Mouse (Mus musculus): ENCODE measurements at regions not wholly inside any gene's neighbourhood (a gene's known extent, or its start where the extent isn't known, plus 50 kb on each side); places are given as distances from the start of the nearest gene placed in this dataset.

GRCm38 (mm10) chr3:139890186-139890585 lies 684.7 kb downstream of the Stpg2 start:
- Histone ChIP-seq H3ac (ENCODE audit: control insufficient read depth, insufficient read length) (no peak overlapping the region), H3K4me2 (ENCODE audit: low read depth) (no peak overlapping the region), H3K79me2 (ENCODE audit: control insufficient read depth, insufficient read depth) (no peaks in the 10 kb centered on the region), H3K36me3 (ENCODE audit: control insufficient read depth, insufficient read depth) (no peaks in the 10 kb centered on the region), H3K27me3 (ENCODE audit: control insufficient read depth, insufficient read depth, insufficient read length) (no peaks in the 10 kb centered on the region), H3K4me3 (no peak overlapping the region)
- TF ChIP-seq TCF3 (IDR thresholded peaks at IDR 0.05; ENCODE audit: insufficient read length, low read depth) (no peak), E2F4 (IDR thresholded peaks at IDR 0.05; ENCODE audit: insufficient read depth) (no peak), POLR2AphosphoS2 (IDR thresholded peaks at IDR 0.05; ENCODE audit: insufficient read length, low read depth) (no peak), MAX (IDR thresholded peaks at IDR 0.05; ENCODE audit: low read depth) (no peak), TCF12 (IDR thresholded peaks at IDR 0.05; ENCODE audit: insufficient read depth, poor library complexity, severe bottlenecking) (no peak)

- no peak overlapping the region for H3ac ChIP-seq (ENCODE audit: control insufficient read depth, insufficient read length)
- TF ChIP-seq MAX (IDR thresholded peaks at IDR 0.05; ENCODE audit: low read depth) (no peak), TCF12 (IDR thresholded peaks at IDR 0.05; ENCODE audit: insufficient read depth, poor library complexity, severe bottlenecking) (no peak), CEBPB (IDR thresholded peaks at IDR 0.05; ENCODE audit: insufficient read depth, poor library complexity, severe bottlenecking) (no peak), MYOD1 (IDR thresholded peaks at IDR 0.05; ENCODE audit: control insufficient read depth in 1 of 3, insufficient read length in 2 of 3, low read depth in 2 of 3) (no peak), USF1 (IDR thresholded peaks at IDR 0.05; ENCODE audit: low read depth) (no peak), POLR2AphosphoS2 (IDR thresholded peaks at IDR 0.05; ENCODE audit: insufficient read length, low read depth) (no peak), POLR2A (IDR thresholded peaks at IDR 0.05; ENCODE audit: insufficient read length, low read depth) (no peak), SRF (IDR thresholded peaks at IDR 0.05; ENCODE audit: control insufficient read depth, insufficient read length, low read depth) (no peak), E2F4 (IDR thresholded peaks at IDR 0.05; ENCODE audit: insufficient read depth) (no peak), MYOG (IDR thresholded peaks at IDR 0.05; ENCODE audit: control insufficient read depth in 1 of 3, insufficient read depth in 1 of 3, insufficient read length in 2 of 3, low read depth in 2 of 3) (no peak), REST (IDR thresholded peaks at IDR 0.05; ENCODE audit: insufficient read depth, insufficient read length) (no peak), TCF3 (IDR thresholded peaks at IDR 0.05; ENCODE audit: insufficient read length, low read depth) (no peak)
- H3K79me2 ChIP-seq (ENCODE audit: control insufficient read depth, insufficient read depth), result no peaks in the 10 kb centered on the region
- no peaks in the 10 kb centered on the region for H3K36me3 ChIP-seq (ENCODE audit: control insufficient read depth, insufficient read depth)
- H3K27me3 ChIP-seq (ENCODE audit: control insufficient read depth, insufficient read depth, insufficient read length), result no peaks in the 10 kb centered on the region
- H3K4me3 ChIP-seq, result no peak overlapping the region
- H3K4me2 ChIP-seq (ENCODE audit: low read depth), result no peak overlapping the region
Measured at GRCm38 (mm10) chr3:139897894-139898293, 692.4 kb downstream of the Stpg2 start.

- Histone ChIP-seq H3K27me3 (ENCODE audit: control insufficient read depth, insufficient read depth, insufficient read length) (no peaks in the 10 kb centered on the region), H3K79me2 (ENCODE audit: control insufficient read depth, insufficient read depth) (no peaks in the 10 kb centered on the region), H3K4me2 (ENCODE audit: low read depth) (no peak overlapping the region), H3K4me3 (no peak overlapping the region), H3ac (ENCODE audit: control insufficient read depth, insufficient read length) (no peak overlapping the region), H3K36me3 (ENCODE audit: control insufficient read depth, insufficient read depth) (no peaks in the 10 kb centered on the region)
- no peak for TF ChIP-seq USF1 (IDR thresholded peaks at IDR 0.05; ENCODE audit: low read depth)
- no peak for TF ChIP-seq SRF (IDR thresholded peaks at IDR 0.05; ENCODE audit: control insufficient read depth, insufficient read length, low read depth)
- TF ChIP-seq TCF3 (IDR thresholded peaks at IDR 0.05; ENCODE audit: insufficient read length, low read depth), result no peak
- no peak for TF ChIP-seq E2F4 (IDR thresholded peaks at IDR 0.05; ENCODE audit: insufficient read depth)
- TF ChIP-seq TCF12 (IDR thresholded peaks at IDR 0.05; ENCODE audit: insufficient read depth, poor library complexity, severe bottlenecking), result no peak
- no peak for TF ChIP-seq MAX (IDR thresholded peaks at IDR 0.05; ENCODE audit: low read depth)
- TF ChIP-seq POLR2A (IDR thresholded peaks at IDR 0.05; ENCODE audit: insufficient read length, low read depth), result no peak
- no peak for TF ChIP-seq REST (IDR thresholded peaks at IDR 0.05; ENCODE audit: insufficient read depth, insufficient read length)
- TF ChIP-seq MYOG (IDR thresholded peaks at IDR 0.05; ENCODE audit: control insufficient read depth in 1 of 3, insufficient read depth in 1 of 3, insufficient read length in 2 of 3, low read depth in 2 of 3), result no peak
- TF ChIP-seq POLR2AphosphoS2 (IDR thresholded peaks at IDR 0.05; ENCODE audit: insufficient read length, low read depth), result no peak
- no peak for TF ChIP-seq MYOD1 (IDR thresholded peaks at IDR 0.05; ENCODE audit: control insufficient read depth in 1 of 3, insufficient read length in 2 of 3, low read depth in 2 of 3)
Measured at GRCm38 (mm10) chr3:139899213-139899612, 693.7 kb downstream of the Stpg2 start.

- Histone ChIP-seq H3K27me3 (ENCODE audit: control insufficient read depth, insufficient read depth, insufficient read length) (no peaks in the 10 kb centered on the region), H3K36me3 (ENCODE audit: control insufficient read depth, insufficient read depth) (no peaks in the 10 kb centered on the region), H3ac (ENCODE audit: control insufficient read depth, insufficient read length) (no peak overlapping the region), H3K4me2 (ENCODE audit: low read depth) (no peak overlapping the region), H3K79me2 (ENCODE audit: control insufficient read depth, insufficient read depth) (no peaks in the 10 kb centered on the region), H3K4me3 (no peak overlapping the region)
- TF ChIP-seq POLR2AphosphoS2 (IDR thresholded peaks at IDR 0.05; ENCODE audit: insufficient read length, low read depth), result no peak
- TF ChIP-seq TCF12 (IDR thresholded peaks at IDR 0.05; ENCODE audit: insufficient read depth, poor library complexity, severe bottlenecking), result no peak
- no peak for TF ChIP-seq MYOG (IDR thresholded peaks at IDR 0.05; ENCODE audit: control insufficient read depth in 1 of 3, insufficient read depth in 1 of 3, insufficient read length in 2 of 3, low read depth in 2 of 3)
- no peak for TF ChIP-seq MAX (IDR thresholded peaks at IDR 0.05; ENCODE audit: low read depth)
- no peak for TF ChIP-seq USF1 (IDR thresholded peaks at IDR 0.05; ENCODE audit: low read depth)
- no peak for TF ChIP-seq TCF3 (IDR thresholded peaks at IDR 0.05; ENCODE audit: insufficient read length, low read depth)
- no peak for TF ChIP-seq MYOD1 (IDR thresholded peaks at IDR 0.05; ENCODE audit: control insufficient read depth in 1 of 3, insufficient read length in 2 of 3, low read depth in 2 of 3)
- TF ChIP-seq CEBPB (IDR thresholded peaks at IDR 0.05; ENCODE audit: insufficient read depth, poor library complexity, severe bottlenecking), result no peak
- TF ChIP-seq SRF (IDR thresholded peaks at IDR 0.05; ENCODE audit: control insufficient read depth, insufficient read length, low read depth), result no peak
- no peak for TF ChIP-seq REST (IDR thresholded peaks at IDR 0.05; ENCODE audit: insufficient read depth, insufficient read length)
- no peak for TF ChIP-seq E2F4 (IDR thresholded peaks at IDR 0.05; ENCODE audit: insufficient read depth)
- TF ChIP-seq POLR2A (IDR thresholded peaks at IDR 0.05; ENCODE audit: insufficient read length, low read depth), result no peak
Measured at GRCm38 (mm10) chr3:139913639-139914330, 708.3 kb downstream of the Stpg2 start.
